Mouse (Mus musculus): ENCODE data around the gene Lmntd1. TPM values are rescaled to one million over a fixed set of nuclear protein-coding genes. Genes with fewer than 3 reads are reported as not detected.

Gene Lmntd1
- polyA plus RNA-seq, 1 experiment, result 0.04 TPM

DNA sequence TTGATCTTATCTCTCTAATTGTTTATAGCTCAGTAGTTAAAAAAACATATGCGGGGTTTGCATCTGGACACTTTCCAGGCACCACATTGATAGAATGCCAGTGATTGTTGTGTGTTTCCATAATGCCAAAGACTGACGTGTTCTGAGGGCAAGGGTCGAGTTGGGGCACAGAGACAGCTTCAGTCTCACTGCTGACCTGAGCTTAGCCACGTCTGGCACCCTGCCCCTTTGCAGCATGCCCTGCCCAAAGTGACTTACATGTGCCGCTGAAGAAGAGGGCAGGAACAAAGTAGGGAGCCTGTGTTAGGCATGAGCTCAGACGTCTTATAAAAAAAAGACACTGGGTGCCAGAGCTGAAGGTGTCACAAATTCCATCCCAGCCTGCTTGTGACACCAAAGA, 16.1 kb upstream of the Lmntd1 start:
- no peak for TF ChIP-seq CTCF (IDR thresholded peaks at IDR 0.05; ENCODE audit: extremely low read depth, insufficient read depth, insufficient read length, insufficient replicate concordance)
- no peak for TF ChIP-seq POLR2A (IDR thresholded peaks at IDR 0.05; ENCODE audit: low read depth, low read length)
- H3K4me1 ChIP-seq (ENCODE audit: control insufficient read depth, insufficient read depth, insufficient read length), result peaks cover 3% of the 10 kb centered on the region; the same call in 1 of the 2 replicates
- no peak overlapping the region for H3K4me3 ChIP-seq (ENCODE audit: extremely low read depth, insufficient read depth, insufficient read length)
- no peak for DNase-seq (ENCODE audit: low read depth in 1 of 2, low spot score in 2 of 2)
- no peaks in the 10 kb centered on the region for H3K27me3 ChIP-seq (ENCODE audit: control insufficient read depth, insufficient read depth, low read length)
- 74% methylated on average over 6 of the region's 6 CpGs for WGBS
- H3K27ac ChIP-seq (ENCODE audit: insufficient read depth, low read length), result no peak overlapping the region
- H3K36me3 ChIP-seq (ENCODE audit: control insufficient read depth, insufficient read depth, low read length), result no peaks in the 10 kb centered on the region

DNA sequence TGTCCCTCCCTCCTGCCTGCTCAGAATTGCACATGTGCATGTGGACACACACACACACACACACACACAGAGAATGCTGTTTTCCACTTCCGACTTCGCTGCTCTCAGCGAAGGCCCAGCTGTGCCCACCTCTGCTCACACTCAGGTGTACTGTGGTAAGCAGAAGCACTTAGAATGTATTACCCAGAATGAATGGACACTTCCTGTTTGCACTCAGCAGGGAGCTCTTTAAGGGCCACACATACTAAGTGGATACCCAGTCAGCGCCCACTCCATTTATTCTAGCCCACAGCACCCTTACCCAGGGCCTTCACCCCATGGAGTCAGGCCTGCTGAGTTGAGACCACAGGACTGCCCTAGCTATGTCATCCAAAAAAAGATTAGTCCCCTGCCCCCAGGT, 9.0 kb upstream of the Lmntd1 start:
- H3K27me3 ChIP-seq (ENCODE audit: control insufficient read depth, insufficient read depth, low read length), result no peaks in the 10 kb centered on the region
- TF ChIP-seq POLR2A (IDR thresholded peaks at IDR 0.05; ENCODE audit: low read depth, low read length) (no peak), CTCF (IDR thresholded peaks at IDR 0.05; ENCODE audit: extremely low read depth, insufficient read depth, insufficient read length, insufficient replicate concordance) (no peak)
- WGBS, result 84% methylated on average over 4 of the region's 4 CpGs
- H3K4me1 ChIP-seq (ENCODE audit: control insufficient read depth, insufficient read depth, insufficient read length), result no peaks in the 10 kb centered on the region
- H3K27ac ChIP-seq (ENCODE audit: insufficient read depth, low read length), result no peak overlapping the region
- H3K4me3 ChIP-seq (ENCODE audit: extremely low read depth, insufficient read depth, insufficient read length), result no peak overlapping the region
- no peak for DNase-seq (ENCODE audit: low read depth in 1 of 2, low spot score in 2 of 2)
- no peaks in the 10 kb centered on the region for H3K36me3 ChIP-seq (ENCODE audit: control insufficient read depth, insufficient read depth, low read length)

- DNase-seq (ENCODE audit: low read depth in 1 of 2, low spot score in 2 of 2), result peak in 1 of 2 experiments; percentile 11
- H3K36me3 ChIP-seq (ENCODE audit: control insufficient read depth, insufficient read depth, low read length), result no peaks in the 10 kb centered on the region
- no peak overlapping the region for H3K4me3 ChIP-seq (ENCODE audit: extremely low read depth, insufficient read depth, insufficient read length)
- peaks cover 4% of the 10 kb centered on the region; the same call in 1 of the 2 replicates for H3K4me1 ChIP-seq (ENCODE audit: control insufficient read depth, insufficient read depth, insufficient read length)
- no peaks in the 10 kb centered on the region for H3K27me3 ChIP-seq (ENCODE audit: control insufficient read depth, insufficient read depth, low read length)
- H3K27ac ChIP-seq (ENCODE audit: insufficient read depth, low read length), result no peak overlapping the region
- TF ChIP-seq POLR2A (IDR thresholded peaks at IDR 0.05; ENCODE audit: low read depth, low read length) (no peak), CTCF (IDR thresholded peaks at IDR 0.05; ENCODE audit: extremely low read depth, insufficient read depth, insufficient read length, insufficient replicate concordance) (no peak)
- 60% methylated on average over 5 of the region's 5 CpGs for WGBS
These were observed 2.5 kb upstream of the Lmntd1 start for GRCm38 (mm10) chr6:145616402-145617229.

- TF ChIP-seq CTCF (IDR thresholded peaks at IDR 0.05; ENCODE audit: extremely low read depth, insufficient read depth, insufficient read length, insufficient replicate concordance) (no peak), POLR2A (IDR thresholded peaks at IDR 0.05; ENCODE audit: low read depth, low read length) (no peak)
- no peak within 1 kb of the TSS for H3K4me3 ChIP-seq (ENCODE audit: extremely low read depth, insufficient read depth, insufficient read length)
These were observed 1.6 kb upstream of the Lmntd1 start, which contains the start of gene Tuba3b for GRCm38 (mm10) chr6:145615666-145616210. Gene Tuba3b, plus strand, starts transcription at chr6:145615757.

DNA sequence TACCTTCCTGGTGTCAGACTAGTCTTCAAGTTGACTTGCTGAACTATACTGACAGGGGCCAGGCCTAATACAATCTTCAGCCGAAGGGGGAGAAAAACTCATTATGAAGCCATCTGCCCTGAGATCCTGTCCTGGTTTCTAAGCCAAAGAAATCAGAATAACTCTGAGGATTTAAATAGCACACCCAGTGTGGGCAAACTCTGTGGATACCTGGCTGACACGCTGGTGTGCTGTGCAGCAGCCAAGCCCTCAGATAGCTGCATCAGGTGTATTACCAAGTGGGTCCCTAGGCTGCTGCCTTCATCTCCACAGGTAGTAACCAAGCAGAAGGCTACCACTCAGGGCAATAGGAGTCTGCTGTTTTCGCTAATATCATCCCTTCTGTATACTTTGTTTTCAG, 1.5 kb downstream of the Lmntd1 start:
- 86% methylated on average over 3 of the region's 3 CpGs for whole genome bisulfite sequencing
- Histone ChIP-seq H3K4me1 (ENCODE audit: control insufficient read depth, insufficient read depth, insufficient read length) (peaks cover 4% of the 10 kb centered on the region; the same call in 1 of the 2 replicates), H3K27me3 (ENCODE audit: control insufficient read depth, insufficient read depth, low read length) (no peaks in the 10 kb centered on the region), H3K27ac (ENCODE audit: insufficient read depth, low read length) (no peak overlapping the region), H3K36me3 (ENCODE audit: control insufficient read depth, insufficient read depth, low read length) (no peaks in the 10 kb centered on the region), H3K4me3 (ENCODE audit: extremely low read depth, insufficient read depth, insufficient read length) (no peak overlapping the region)
- DNase-seq (ENCODE audit: low read depth in 1 of 2, low spot score in 2 of 2), result no peak
- TF ChIP-seq CTCF (IDR thresholded peaks at IDR 0.05; ENCODE audit: extremely low read depth, insufficient read depth, insufficient read length, insufficient replicate concordance), result no peak
- no peak for TF ChIP-seq POLR2A (IDR thresholded peaks at IDR 0.05; ENCODE audit: low read depth, low read length)

More at GRCm38 (mm10) chr6:145615666-145616210, 1.6 kb upstream of the Lmntd1 start, which contains the start of gene Tuba3b:
- no peak for DNase-seq (ENCODE audit: low read depth in 1 of 2, low spot score in 2 of 2)
- Histone ChIP-seq H3K36me3 (ENCODE audit: control insufficient read depth, insufficient read depth, low read length) (no peaks in the 10 kb centered on the region), H3K27ac (ENCODE audit: insufficient read depth, low read length) (no peak within 1 kb of the TSS), H3K4me1 (ENCODE audit: control insufficient read depth, insufficient read depth, insufficient read length) (peaks cover 4% of the 10 kb centered on the region; the same call in 1 of the 2 replicates), H3K27me3 (ENCODE audit: control insufficient read depth, insufficient read depth, low read length) (no peaks in the 10 kb centered on the region)
- WGBS, result 96% methylated on average over 31 of the region's 31 CpGs

GRCm38 (mm10) chr6:145610901-145611300, 3.2 kb downstream of the Lmntd1 start:
- Histone ChIP-seq H3K4me3 (ENCODE audit: extremely low read depth, insufficient read depth, insufficient read length) (no peak overlapping the region), H3K4me1 (ENCODE audit: control insufficient read depth, insufficient read depth, insufficient read length) (no peaks in the 10 kb centered on the region), H3K27ac (ENCODE audit: insufficient read depth, low read length) (no peak overlapping the region), H3K27me3 (ENCODE audit: control insufficient read depth, insufficient read depth, low read length) (no peaks in the 10 kb centered on the region), H3K36me3 (ENCODE audit: control insufficient read depth, insufficient read depth, low read length) (no peaks in the 10 kb centered on the region)
- TF ChIP-seq POLR2A (IDR thresholded peaks at IDR 0.05; ENCODE audit: low read depth, low read length), result no peak
- TF ChIP-seq CTCF (IDR thresholded peaks at IDR 0.05; ENCODE audit: extremely low read depth, insufficient read depth, insufficient read length, insufficient replicate concordance), result no peak
- 98% methylated on average over 5 of the region's 5 CpGs for WGBS
- no peak for DNase-seq (ENCODE audit: low read depth in 1 of 2, low spot score in 2 of 2)
